Mouse (Mus musculus): ENCODE data around the gene Rnf212b. TPM values are rescaled to one million over a fixed set of nuclear protein-coding genes. Genes with fewer than 3 reads are reported as not detected.

The Rnf212b gene
- polyA plus RNA-seq, 1 experiment, result not detected

GRCm38 (mm10) chr14:54793894-54794830 lies 19.8 kb upstream of the Rnf212b start:
- Histone ChIP-seq H3K4me3 (replicated peaks; ENCODE audit: extremely low read depth, low read depth, low read length) (no peak overlapping the region), H3K4me1 (ENCODE audit: control insufficient read depth, insufficient read depth, low read length) (no peaks in the 10 kb centered on the region)
- 71% methylated on average over 8 of the region's 8 CpGs for WGBS
- DNase-seq, result no peak
- TF ChIP-seq POLR2A (IDR thresholded peaks at IDR 0.05; ENCODE audit: borderline replicate concordance, extremely low read depth, low read depth, low read length), result no peak

- DNase-seq, result no peak
- H3K4me3 ChIP-seq (replicated peaks; ENCODE audit: extremely low read depth, low read depth, low read length), result no peak overlapping the region
- H3K4me1 ChIP-seq (ENCODE audit: control insufficient read depth, insufficient read depth, low read length), result no peaks in the 10 kb centered on the region
- no peak for TF ChIP-seq POLR2A (IDR thresholded peaks at IDR 0.05; ENCODE audit: borderline replicate concordance, extremely low read depth, low read depth, low read length)
- TF ChIP-seq CTCF (IDR thresholded peaks at IDR 0.05; ENCODE audit: insufficient read depth, low read length), result no peak
- 74% methylated on average over 1 of the region's 1 CpGs for WGBS
Observed at GRCm38 (mm10) chr14:54795901-54796300, 18.0 kb upstream of the Rnf212b start.

GRCm38 (mm10) chr14:54796760-54797159 lies 17.2 kb upstream of the Rnf212b start:
- TF ChIP-seq CTCF (IDR thresholded peaks at IDR 0.05; ENCODE audit: insufficient read depth, low read length) (no peak), POLR2A (IDR thresholded peaks at IDR 0.05; ENCODE audit: borderline replicate concordance, extremely low read depth, low read depth, low read length) (no peak)
- Histone ChIP-seq H3K4me1 (ENCODE audit: control insufficient read depth, insufficient read depth, low read length) (no peaks in the 10 kb centered on the region), H3K4me3 (replicated peaks; ENCODE audit: extremely low read depth, low read depth, low read length) (no peak overlapping the region)
- no peak for DNase-seq
- WGBS, result 91% methylated on average over 15 of the region's 15 CpGs

GRCm38 (mm10) chr14:54799686-54800085 lies 14.3 kb upstream of the Rnf212b start:
- WGBS, result 52% methylated on average over 10 of the region's 10 CpGs
- DNase-seq, result no peak
- TF ChIP-seq POLR2A (IDR thresholded peaks at IDR 0.05; ENCODE audit: borderline replicate concordance, extremely low read depth, low read depth, low read length), result no peak
- no peak for TF ChIP-seq CTCF (IDR thresholded peaks at IDR 0.05; ENCODE audit: insufficient read depth, low read length)
- no peaks in the 10 kb centered on the region for H3K4me1 ChIP-seq (ENCODE audit: control insufficient read depth, insufficient read depth, low read length)
- H3K4me3 ChIP-seq (replicated peaks; ENCODE audit: extremely low read depth, low read depth, low read length), result no peak overlapping the region

- TF ChIP-seq CTCF (IDR thresholded peaks at IDR 0.05; ENCODE audit: insufficient read depth, low read length) (no peak), POLR2A (IDR thresholded peaks at IDR 0.05; ENCODE audit: borderline replicate concordance, extremely low read depth, low read depth, low read length) (no peak)
- WGBS, result 60% methylated on average over 4 of the region's 4 CpGs
- no peak for DNase-seq
- no peaks in the 10 kb centered on the region for H3K4me1 ChIP-seq (ENCODE audit: control insufficient read depth, insufficient read depth, low read length)
- H3K4me3 ChIP-seq (replicated peaks; ENCODE audit: extremely low read depth, low read depth, low read length), result no peak overlapping the region
Observed at GRCm38 (mm10) chr14:54802428-54802827, 11.5 kb upstream of the Rnf212b start.

GRCm38 (mm10) chr14:54806124-54806523 lies 7.8 kb upstream of the Rnf212b start:
- TF ChIP-seq POLR2A (IDR thresholded peaks at IDR 0.05; ENCODE audit: borderline replicate concordance, extremely low read depth, low read depth, low read length), result no peak
- TF ChIP-seq CTCF (IDR thresholded peaks at IDR 0.05; ENCODE audit: insufficient read depth, low read length), result no peak
- no peak for DNase-seq
- no peak overlapping the region for H3K4me3 ChIP-seq (replicated peaks; ENCODE audit: extremely low read depth, low read depth, low read length)
- H3K4me1 ChIP-seq (ENCODE audit: control insufficient read depth, insufficient read depth, low read length), result no peaks in the 10 kb centered on the region
- WGBS, result 81% methylated on average over 4 of the region's 4 CpGs

- Histone ChIP-seq H3K4me1 (ENCODE audit: control insufficient read depth, insufficient read depth, low read length) (no peaks in the 10 kb centered on the region), H3K4me3 (replicated peaks; ENCODE audit: extremely low read depth, low read depth, low read length) (no peak overlapping the region)
- TF ChIP-seq CTCF (IDR thresholded peaks at IDR 0.05; ENCODE audit: insufficient read depth, low read length), result no peak
- TF ChIP-seq POLR2A (IDR thresholded peaks at IDR 0.05; ENCODE audit: borderline replicate concordance, extremely low read depth, low read depth, low read length), result no peak
- WGBS, result 51% methylated on average over 4 of the region's 4 CpGs
- no peak for DNase-seq
Observed at GRCm38 (mm10) chr14:54808718-54809667, 4.9 kb upstream of the Rnf212b start.

GRCm38 (mm10) chr14:54809668-54810033 lies 4.3 kb upstream of the Rnf212b start:
- H3K4me1 ChIP-seq (ENCODE audit: control insufficient read depth, insufficient read depth, low read length), result no peaks in the 10 kb centered on the region
- DNase-seq, result no peak

GRCm38 (mm10) chr14:54815737-54816136 lies 1.8 kb downstream of the Rnf212b start:
- no peaks in the 10 kb centered on the region for H3K4me1 ChIP-seq (ENCODE audit: control insufficient read depth, insufficient read depth, low read length)
- 57% methylated on average over 3 of the region's 3 CpGs for WGBS
- TF ChIP-seq POLR2A (IDR thresholded peaks at IDR 0.05; ENCODE audit: borderline replicate concordance, extremely low read depth, low read depth, low read length), result no peak
- no peak for TF ChIP-seq CTCF (IDR thresholded peaks at IDR 0.05; ENCODE audit: insufficient read depth, low read length)
- no peak overlapping the region for H3K4me3 ChIP-seq (replicated peaks; ENCODE audit: extremely low read depth, low read depth, low read length)
- no peak for DNase-seq

More at GRCm38 (mm10) chr14:54809668-54810033, 4.3 kb upstream of the Rnf212b start:
- TF ChIP-seq POLR2A (IDR thresholded peaks at IDR 0.05; ENCODE audit: borderline replicate concordance, extremely low read depth, low read depth, low read length) (no peak), CTCF (IDR thresholded peaks at IDR 0.05; ENCODE audit: insufficient read depth, low read length) (no peak)
- no peak overlapping the region for H3K4me3 ChIP-seq (replicated peaks; ENCODE audit: extremely low read depth, low read depth, low read length)
- 76% methylated on average over 3 of the region's 3 CpGs for WGBS

All from lung, adult 2 months (tissue).